Mouse (Mus musculus): ENCODE measurements around the gene Olfr560.

The Olfr560 gene

DNA sequence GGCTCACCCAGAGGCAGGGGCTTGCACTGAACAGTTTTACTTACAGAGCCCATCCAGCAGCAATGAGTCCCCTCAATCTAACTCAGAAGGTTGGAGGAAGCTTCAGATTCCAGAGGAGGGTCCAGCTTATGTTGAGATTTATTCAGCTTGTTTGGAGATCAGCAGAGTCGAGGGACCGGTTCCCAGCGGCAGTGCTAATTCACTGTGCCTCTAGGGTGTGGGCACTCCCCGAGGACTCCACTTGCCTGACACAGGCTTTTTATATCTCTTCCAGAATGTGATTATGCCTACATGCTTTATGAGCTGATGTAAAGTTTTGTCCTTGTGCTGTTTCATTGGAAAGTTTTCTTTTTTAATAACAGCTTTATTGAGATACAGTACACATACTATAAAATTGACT lies at the start of gene Olfr560, which contains the start of gene Olfr78:
Olfr560 (minus strand) TSS at position 101 of the 400 bp plus-strand sequence.
Olfr78 (minus strand) TSS at position 206 of the 400 bp plus-strand sequence.
- no peak for DNase-seq (ENCODE audit: low read depth, low spot score)

DNA sequence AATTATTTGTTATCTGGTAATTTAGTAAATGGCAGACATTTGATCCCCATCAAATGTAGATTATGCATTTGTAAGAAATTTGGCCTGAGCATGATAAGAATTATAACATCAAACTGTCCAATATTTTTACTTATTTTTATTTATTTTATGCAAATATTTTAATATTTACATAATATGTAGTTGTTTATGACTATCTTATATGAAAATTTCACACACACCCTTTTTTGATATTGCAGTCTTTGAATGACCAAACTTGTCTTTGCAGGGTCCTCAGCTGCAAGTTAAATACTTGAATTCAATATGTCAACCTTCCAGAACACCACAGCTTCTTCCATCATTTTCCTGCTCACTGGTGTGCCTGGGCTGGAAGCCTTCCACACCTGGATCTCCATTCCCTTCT lies 44.0 kb upstream of the Olfr560 start, which contains the start of gene Olfr564:
Olfr564 (plus strand) TSS at position 301 of the 400 bp plus-strand sequence.
- no peak for DNase-seq (ENCODE audit: low read depth, low spot score)

DNA sequence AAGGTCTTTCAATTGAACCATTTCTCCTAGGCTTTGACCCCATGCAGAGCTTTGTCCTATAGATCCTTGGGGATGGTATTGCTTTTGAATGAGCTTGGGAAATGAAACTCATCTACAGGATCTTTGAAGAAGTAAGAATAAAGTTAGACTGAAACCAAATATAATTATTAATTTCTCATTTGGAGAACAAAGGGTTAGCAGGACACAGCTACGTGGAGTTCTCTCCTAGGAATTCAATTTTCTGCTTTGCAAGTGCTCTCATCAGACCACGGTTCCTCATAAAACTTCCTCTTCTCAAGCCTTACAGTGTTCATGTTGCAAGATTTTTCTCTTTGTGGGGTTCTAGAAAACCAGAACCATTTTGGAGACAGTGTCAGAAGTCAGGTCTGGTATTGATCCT lies 11.8 kb upstream of the Olfr560 start, which contains the start of gene Olfr561:
Olfr561 (plus strand) TSS at position 301 of the 400 bp plus-strand sequence.
- DNase-seq (ENCODE audit: low read depth, low spot score), result no peak

DNA sequence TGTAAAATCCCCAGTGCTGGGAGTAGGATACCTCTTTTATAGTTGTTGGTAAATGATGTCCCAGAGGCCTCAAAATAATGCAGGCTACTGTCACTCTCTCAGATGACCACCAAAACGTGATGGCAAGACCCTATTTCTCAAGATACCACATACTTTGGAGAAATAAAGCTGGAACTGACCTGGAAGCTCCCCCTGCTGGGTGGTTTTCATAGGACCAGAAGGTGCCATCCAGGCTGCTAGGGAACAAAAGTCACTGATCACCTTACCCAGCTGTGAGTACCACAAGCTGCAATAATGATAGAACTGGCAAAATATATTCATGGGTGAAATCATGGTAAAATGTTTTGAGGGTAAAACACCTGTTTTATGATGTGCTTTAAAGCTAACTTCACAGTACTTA lies 7.1 kb downstream of the Olfr560 start:
- DNase-seq (ENCODE audit: low read depth, low spot score), result no peak

DNA sequence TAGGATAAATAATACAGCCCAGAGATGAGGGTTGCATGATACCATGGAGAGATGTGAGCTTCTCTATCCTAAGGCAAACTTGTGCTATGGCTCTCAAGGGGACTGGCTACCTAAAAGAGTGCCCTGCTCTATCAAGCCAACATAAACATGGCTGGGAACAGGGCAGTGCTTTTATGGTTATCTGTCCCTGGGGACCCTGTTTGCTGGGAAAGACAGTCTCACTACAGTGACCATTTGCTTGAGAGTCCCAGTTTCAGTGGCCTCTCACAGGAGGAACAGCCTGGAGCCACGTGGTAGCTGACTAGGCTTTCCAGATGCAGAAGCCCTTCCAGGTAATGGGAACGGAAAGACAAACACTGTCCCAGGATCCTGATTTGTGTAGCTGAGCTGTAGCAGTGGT lies 21.5 kb downstream of the Olfr560 start:
- DNase-seq (ENCODE audit: low read depth, low spot score), result no peak

DNA sequence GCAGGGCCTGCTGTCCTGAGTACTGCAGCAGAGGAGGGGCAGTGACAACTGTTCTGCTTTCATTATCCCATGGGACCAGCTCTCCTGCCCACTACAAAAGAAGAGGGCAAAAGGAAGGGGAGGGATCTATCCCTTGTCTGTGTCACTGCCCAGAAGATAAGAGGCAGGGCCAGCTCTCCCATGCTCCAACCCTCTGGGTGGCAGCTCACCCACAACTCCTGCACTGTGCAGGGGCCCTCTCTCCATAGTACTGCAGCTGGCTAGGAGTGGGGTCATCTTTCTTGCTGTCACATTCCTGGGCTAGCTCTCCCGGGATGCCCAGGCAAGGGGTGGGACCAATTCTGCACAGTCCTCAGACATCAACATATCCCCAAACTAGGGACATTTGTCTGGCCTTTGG lies 25.4 kb downstream of the Olfr560 start:
- no peak for DNase-seq (ENCODE audit: low read depth, low spot score)

DNA sequence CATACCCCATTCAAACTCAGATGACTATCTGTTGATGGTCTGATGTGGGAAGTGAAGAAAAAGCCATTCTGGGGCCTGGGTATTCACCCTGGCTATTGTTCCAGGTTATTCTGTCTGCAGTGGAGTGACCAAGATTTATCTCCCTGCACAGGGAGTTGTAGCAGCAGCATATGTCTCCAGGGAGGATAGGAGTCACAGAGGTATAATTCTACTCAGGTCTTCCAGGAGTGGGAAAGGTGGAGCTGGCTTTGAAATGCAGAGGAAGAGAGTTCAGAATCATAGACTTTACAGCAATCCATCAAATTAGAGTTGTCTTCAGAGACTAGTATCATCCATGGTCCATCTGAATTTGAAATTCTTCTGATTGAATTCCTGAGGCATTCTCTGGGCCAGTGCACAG lies 31.8 kb downstream of the Olfr560 start, which contains the start of gene Olfr559:
Olfr559 (minus strand) TSS at position 101 of the 400 bp plus-strand sequence.
- no peak for DNase-seq (ENCODE audit: low read depth, low spot score)

DNA sequence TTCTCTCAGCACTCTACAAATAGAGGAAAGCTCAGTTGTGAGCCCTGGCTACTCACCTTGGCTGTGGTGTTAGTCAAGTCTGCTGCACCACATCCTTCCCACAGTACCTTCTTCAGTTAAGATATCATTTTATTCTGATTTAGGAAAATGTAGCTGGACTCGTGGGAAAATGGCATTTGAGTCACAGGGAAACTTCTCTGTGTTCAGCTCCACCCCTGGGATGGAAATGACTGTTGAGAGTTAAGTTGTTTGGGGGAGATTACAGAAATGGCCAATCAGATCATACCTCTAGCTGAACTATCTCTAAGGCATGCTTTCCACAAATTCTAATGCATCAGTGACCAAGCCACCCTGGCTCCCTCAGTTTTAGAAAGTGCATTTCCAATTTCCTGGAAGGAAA lies 40.2 kb downstream of the Olfr560 start, which contains the start of gene Olfr33:
Olfr33 (minus strand) TSS at position 101 of the 400 bp plus-strand sequence.
- no peak for DNase-seq (ENCODE audit: low read depth, low spot score)

DNA sequence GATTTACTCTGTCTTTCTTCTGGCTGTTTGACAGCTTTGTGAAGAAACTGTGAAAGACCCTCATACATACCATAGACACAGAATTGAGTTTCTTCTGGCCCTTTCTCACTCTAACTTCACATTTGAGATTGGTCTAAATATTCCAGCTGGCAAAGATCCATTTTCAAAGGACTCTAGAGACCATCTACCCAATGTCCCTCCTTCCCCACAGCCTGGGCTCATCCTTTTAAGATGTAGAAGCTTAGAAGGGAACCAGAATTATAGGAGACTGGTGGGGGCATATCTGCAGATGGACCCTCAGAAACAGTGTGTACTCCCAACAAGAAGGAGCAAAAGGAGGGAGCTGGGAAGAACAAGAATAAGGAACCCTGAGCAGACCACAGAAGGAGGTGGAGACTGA lies 57.3 kb downstream of the Olfr560 start, which contains the start of gene Olfr558:
Olfr558 (plus strand) TSS at position 301 of the 400 bp plus-strand sequence.
- no peak for DNase-seq (ENCODE audit: low read depth, low spot score)

Measured in brain, embryonic 18.5 days (tissue).